Mouse (Mus musculus) urinary bladder, postnatal 10 days (tissue): ENCODE results near the gene Pum1.

Experiments used
- DNase-seq: peaks from one replicate; pipeline ENCODE4 v3.0.0; 2022; ENCODE audit warnings: low spot score

Pum1 gene

GRCm38 (mm10) chr4:130735957-130736356 is 72.8 kb downstream of the Pum1 start:
- no peak for DNase-seq

- DNase-seq: no peak
Observed at GRCm38 (mm10) chr4:130738527-130738926, 75.4 kb downstream of the Pum1 start.

- DNase-seq: no peak
Observed at GRCm38 (mm10) chr4:130744058-130744457, 80.9 kb downstream of the Pum1 start.

- DNase-seq: no peak
Observed at GRCm38 (mm10) chr4:130745561-130746306, 82.6 kb downstream of the Pum1 start.

GRCm38 (mm10) chr4:130749566-130749965 is 86.4 kb downstream of the Pum1 start:
- DNase-seq: no peak

GRCm38 (mm10) chr4:130751966-130752365 is 88.8 kb downstream of the Pum1 start:
- no peak for DNase-seq

GRCm38 (mm10) chr4:130752591-130752990 is 89.5 kb downstream of the Pum1 start:
- DNase-seq: no peak

GRCm38 (mm10) chr4:130753755-130754154 is 90.6 kb downstream of the Pum1 start:
- no peak for DNase-seq

GRCm38 (mm10) chr4:130754776-130755175 is 91.7 kb downstream of the Pum1 start:
- DNase-seq: no peak

GRCm38 (mm10) chr4:130759875-130760274 is 96.8 kb downstream of the Pum1 start:
- no peak for DNase-seq

- DNase-seq: no peak
Observed at GRCm38 (mm10) chr4:130761809-130762208, 98.7 kb downstream of the Pum1 start.

GRCm38 (mm10) chr4:130765399-130766160 is 102.5 kb downstream of the Pum1 start:
- no peak for DNase-seq

- DNase-seq: no peak
Observed at GRCm38 (mm10) chr4:130766387-130766786, 103.3 kb downstream of the Pum1 start.

- no peak for DNase-seq
Observed at GRCm38 (mm10) chr4:130766926-130767325, 103.8 kb downstream of the Pum1 start.

GRCm38 (mm10) chr4:130773899-130774298 is 110.8 kb downstream of the Pum1 start:
- DNase-seq: no peak

GRCm38 (mm10) chr4:130774822-130775221 is 111.7 kb downstream of the Pum1 start:
- no peak for DNase-seq

- DNase-seq: no peak
Observed at GRCm38 (mm10) chr4:130777647-130778046, 114.5 kb downstream of the Pum1 start.

GRCm38 (mm10) chr4:130779037-130779436 is 115.9 kb downstream of the Pum1 start:
- no peak for DNase-seq

GRCm38 (mm10) chr4:130782492-130782891 is 119.4 kb downstream of the Pum1 start:
- no peak for DNase-seq

- no peak for DNase-seq
Observed at GRCm38 (mm10) chr4:130784755-130785154, 121.6 kb downstream of the Pum1 start.

- DNase-seq: no peak
Observed at GRCm38 (mm10) chr4:130787530-130787929, 124.4 kb downstream of the Pum1 start.

GRCm38 (mm10) chr4:130790180-130790579 is 127.1 kb downstream of the Pum1 start:
- no peak for DNase-seq

GRCm38 (mm10) chr4:130791811-130792375 is 128.8 kb downstream of the Pum1 start:
- DNase-seq: no peak
